Mouse (Mus musculus): ENCODE results near the gene Nrip3.

- TF ChIP-seq EP300 (IDR thresholded peaks at IDR 0.05) (no peak), CTCF (IDR thresholded peaks at IDR 0.05) (no peak)
These were observed 50.2 kb downstream of the Nrip3 start, which contains the start of gene Ascl3 for GRCm38 (mm10) chr7:109731626-109732025.
